Mouse (Mus musculus) embryonic facial prominence, embryonic 14.5 days (tissue): ENCODE results near the gene Pnkp. TPM values are rescaled to one million over a fixed set of nuclear protein-coding genes. Genes with fewer than 3 reads are reported as not detected.

Source experiments
- ATAC-seq: fragments of 200-750 bp; cut with Nextera tagmentation; 2 replicates; pipeline ENCODE4 v1.8.0; 2017; ENCODE audit warnings: low read depth, moderate number of reproducible peaks, moderate TSS enrichment
- DNase-seq: peaks from one replicate; pipeline ENCODE4 v3.0.0-alpha.2; 2015; ENCODE audit warnings: low spot score
- H3K27ac ChIP-seq: fragments of 300-500 bp; sonication (generic); replicated peaks from 2 replicates; pipeline ENCODE4 v1.5.1; 2014; ENCODE audit warnings: low read depth, mild to moderate bottlenecking, low read length, moderate library complexity
- H3K27me3 ChIP-seq: fragments of 300-500 bp; sonication (generic); replicated peaks from 2 replicates; pipeline ENCODE4 v1.6.1; 2014; ENCODE audit warnings: low read length; ENCODE audit not compliant: control insufficient read depth, insufficient read depth
- H3K36me3 ChIP-seq: fragments of 300-500 bp; sonication (generic); 2 replicates; pipeline ENCODE4 v1.6.1; 2014; ENCODE audit warnings: low read length, mixed read lengths; ENCODE audit not compliant: control insufficient read depth, insufficient read depth
- H3K4me1 ChIP-seq: fragments of 300-500 bp; sonication (generic); 2 replicates; pipeline ENCODE4 v1.6.1; 2014; ENCODE audit warnings: antibody characterized with exemption, low read length; ENCODE audit not compliant: control insufficient read depth, insufficient read depth
- H3K4me2 ChIP-seq: fragments of 300-500 bp; sonication (generic); 2 replicates; pipeline ENCODE4 v1.6.1; 2014; ENCODE audit warnings: low read depth, mild to moderate bottlenecking, low read length, moderate library complexity, mixed read lengths
- H3K4me3 ChIP-seq: fragments of 300-500 bp; sonication (generic); 2 replicates; pipeline ENCODE4 v1.5.1; 2014; ENCODE audit warnings: low read depth, mild to moderate bottlenecking, low read length
- H3K9ac ChIP-seq: fragments of 300-500 bp; sonication (generic); 2 replicates; pipeline ENCODE4 v1.6.1; 2014; ENCODE audit warnings: low read depth, mild to moderate bottlenecking, low read length, moderate library complexity, mixed read lengths
- H3K9me3 ChIP-seq: fragments of 300-500 bp; sonication (generic); 2 replicates; pipeline ENCODE4 v1.6.1; 2016; ENCODE audit warnings: low read length; ENCODE audit not compliant: control insufficient read depth
- WGBS: fragments of 180-500 bp; shearing (Covaris S2); extraction: QIAGEN DNeasy Blood & Tissue Kit; methylation state at CpG from one replicate; pipeline ENCODE4 v1.1.7; 2014; 5-methylcytosine and 5-hydroxymethylcytosine counted together
- polyA plus RNA-seq: library from polyadenylated mRNA; unstranded; fragments of >200 nt; fragmentation: Nextera tagmentation; extraction: Ambion mirVana; gene quantifications from 2 replicates; pipeline ENCODE4 v1.2.1, GENCODE M21; 2014

Pnkp gene
- polyA plus RNA-seq, 1 experiment from 2014 or later = 23.4 TPM

DNA sequence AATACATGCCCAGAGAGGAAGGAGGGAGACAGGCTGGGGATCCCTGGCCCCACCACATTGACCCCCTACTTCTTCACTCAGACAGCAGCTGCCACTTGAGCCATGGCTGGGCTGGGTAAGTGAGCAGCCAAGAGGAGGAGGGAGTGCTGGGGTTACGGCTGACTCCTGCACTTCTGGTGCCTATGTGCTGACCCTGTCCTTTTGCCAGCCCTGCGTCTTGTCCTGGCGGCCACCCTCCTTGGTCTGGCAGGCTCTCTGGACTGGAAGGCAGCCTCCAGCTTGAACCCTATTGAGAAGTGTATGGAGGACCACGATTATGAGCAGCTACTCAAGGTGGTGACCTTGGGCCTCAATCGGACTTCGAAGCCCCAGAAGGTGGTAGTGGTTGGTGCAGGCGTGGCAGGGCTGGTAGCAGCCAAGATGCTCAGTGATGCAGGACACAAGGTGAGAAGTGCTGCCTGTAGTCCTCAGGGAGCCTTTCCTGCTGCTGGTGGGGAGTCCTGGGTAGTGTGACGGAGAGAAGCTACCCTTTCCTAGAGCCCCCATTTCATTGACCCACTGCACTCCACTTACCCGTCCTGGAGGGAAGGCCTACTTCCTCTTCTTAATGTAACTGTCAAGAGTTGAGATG lies 20.4 kb upstream of the Pnkp start:
- Histone ChIP-seq H3K27me3 (peaks cover 24% of the 10 kb centered on the region), H3K36me3 (peaks cover 20% of the 10 kb centered on the region), H3K9me3 (no peaks in the 10 kb centered on the region), H3K27ac (no peak overlapping the region), H3K4me1 (peaks cover 6% of the 10 kb centered on the region), H3K4me3 (no peak overlapping the region), H3K9ac (no peak overlapping the region), H3K4me2 (no peak overlapping the region)
- DNase-seq (no peak), ATAC-seq (no peak)
- WGBS = 86% methylated on average over 9 of the region's 9 CpGs

DNA sequence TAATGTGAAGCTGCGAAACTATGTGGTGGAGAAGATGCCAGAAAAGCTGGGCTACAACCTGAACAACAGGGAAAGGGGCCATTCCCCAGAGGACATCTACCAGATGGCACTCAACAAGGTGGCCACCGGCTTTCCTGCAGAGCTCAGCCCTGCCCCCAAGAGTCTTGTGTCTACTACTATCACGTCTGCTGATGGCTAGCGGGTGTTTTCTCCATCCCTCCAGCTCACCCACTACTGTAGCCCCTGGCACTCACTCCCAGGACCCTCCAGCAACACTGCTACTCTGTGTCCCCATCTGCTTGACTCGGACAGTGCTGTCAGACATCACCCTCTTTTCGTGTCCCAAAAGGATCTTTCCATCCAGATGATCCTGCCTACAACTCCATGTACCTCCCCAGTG lies 18.9 kb upstream of the Pnkp start:
- Histone ChIP-seq H3K4me3 (no peak overlapping the region), H3K4me2 (no peak overlapping the region), H3K9me3 (no peaks in the 10 kb centered on the region), H3K27ac (no peak overlapping the region), H3K9ac (no peak overlapping the region), H3K4me1 (peaks cover 6% of the 10 kb centered on the region), H3K36me3 (peaks cover 28% of the 10 kb centered on the region), H3K27me3 (peaks cover 24% of the 10 kb centered on the region)
- ATAC-seq (no peak), DNase-seq (no peak)
- WGBS = 79% methylated on average over 6 of the region's 6 CpGs

DNA sequence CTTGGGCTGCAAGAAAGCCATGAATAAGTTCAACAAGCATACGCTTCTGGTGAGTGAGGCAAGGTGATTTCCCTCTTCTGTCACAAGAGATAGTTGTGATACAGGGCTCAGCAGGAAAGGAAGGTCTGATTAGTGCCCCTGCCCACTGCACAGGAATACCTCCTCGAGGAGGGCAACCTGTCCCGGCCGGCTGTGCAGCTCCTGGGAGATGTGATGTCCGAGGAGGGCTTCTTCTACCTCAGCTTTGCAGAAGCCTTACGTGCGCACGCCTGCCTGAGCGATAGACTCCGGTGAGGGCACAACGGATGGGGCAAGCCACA lies 17.8 kb upstream of the Pnkp start:
- 34% methylated on average over 10 of the region's 11 CpGs for WGBS
- Histone ChIP-seq H3K27me3 (peaks cover 24% of the 10 kb centered on the region), H3K4me2 (peak overlapping the region; percentile 62), H3K4me1 (peaks cover 6% of the 10 kb centered on the region), H3K36me3 (peaks cover 39% of the 10 kb centered on the region), H3K4me3 (peak overlapping the region; percentile 36), H3K9ac (peak overlapping the region; percentile 56), H3K27ac (no peak overlapping the region), H3K9me3 (no peaks in the 10 kb centered on the region)
- ATAC-seq = 0 out of 2 replicates have a peak, but pooled peaks have one; percentile 3
- no peak for DNase-seq

DNA sequence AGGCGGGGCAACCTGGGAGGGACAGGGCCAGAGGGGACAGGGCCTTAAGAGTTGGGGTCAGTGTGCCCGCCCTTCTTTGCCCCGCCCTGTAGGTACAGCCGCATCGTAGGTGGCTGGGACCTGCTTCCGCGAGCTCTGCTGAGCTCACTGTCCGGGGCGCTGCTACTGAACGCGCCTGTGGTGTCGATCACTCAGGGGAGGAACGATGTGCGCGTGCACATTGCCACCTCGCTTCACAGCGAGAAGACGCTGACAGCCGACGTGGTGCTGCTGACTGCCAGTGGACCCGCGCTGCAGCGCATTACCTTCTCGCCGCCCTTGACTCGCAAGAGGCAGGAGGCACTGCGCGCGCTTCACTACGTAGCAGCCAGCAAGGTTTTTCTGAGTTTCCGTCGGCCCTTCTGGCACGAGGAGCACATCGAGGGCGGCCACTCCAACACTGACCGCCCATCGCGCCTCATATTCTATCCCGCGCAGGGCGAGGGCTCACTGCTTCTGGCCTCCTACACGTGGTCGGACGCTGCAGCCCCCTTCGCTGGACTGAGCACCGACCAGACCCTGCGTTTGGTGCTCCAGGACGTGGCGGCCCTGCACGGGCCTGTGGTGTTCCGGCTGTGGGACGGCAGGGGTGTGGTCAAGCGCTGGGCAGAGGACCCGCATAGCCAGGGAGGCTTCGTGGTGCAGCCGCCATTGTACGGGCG lies 17.3 kb upstream of the Pnkp start:
- H3K4me1 ChIP-seq = peaks cover 6% of the 10 kb centered on the region
- ATAC-seq = peak; percentile 39
- peak overlapping the region; percentile 56 for H3K9ac ChIP-seq
- peaks cover 44% of the 10 kb centered on the region for H3K36me3 ChIP-seq
- H3K9me3 ChIP-seq = no peaks in the 10 kb centered on the region
- peaks cover 24% of the 10 kb centered on the region for H3K27me3 ChIP-seq
- no peak overlapping the region for H3K27ac ChIP-seq
- peak; percentile 59 for DNase-seq
- 3% methylated on average over 45 of the region's 58 CpGs for WGBS
- H3K4me2 ChIP-seq = peak overlapping the region; percentile 62
- H3K4me3 ChIP-seq = peak overlapping the region; percentile 36

DNA sequence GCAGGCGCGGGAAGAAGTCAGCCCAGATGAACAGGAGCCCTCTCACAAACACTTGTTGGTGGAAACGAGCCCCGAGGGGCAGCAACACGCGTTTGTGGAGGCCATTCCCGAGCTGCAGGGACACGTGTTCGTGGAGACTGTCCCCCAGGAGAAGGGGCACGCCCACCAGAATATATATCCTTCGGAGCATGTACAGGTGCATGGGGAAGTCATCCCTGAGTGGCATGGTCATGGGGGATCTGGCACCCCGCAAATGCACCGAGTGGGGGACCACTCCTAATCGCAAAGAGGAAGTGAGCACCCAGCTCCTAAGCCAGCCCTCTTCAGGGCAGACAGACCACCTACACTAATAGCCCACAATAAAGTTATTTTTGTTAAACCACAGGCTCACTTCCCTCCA lies 16.5 kb upstream of the Pnkp start:
- Histone ChIP-seq H3K9ac (peak overlapping the region; percentile 56; the same call in 1 of the 2 replicates), H3K9me3 (no peaks in the 10 kb centered on the region), H3K4me2 (peak overlapping the region; percentile 62), H3K36me3 (peaks cover 52% of the 10 kb centered on the region), H3K4me1 (peaks cover 6% of the 10 kb centered on the region), H3K27ac (no peak overlapping the region), H3K4me3 (peak overlapping the region; percentile 36; the same call in 1 of the 2 replicates), H3K27me3 (peaks cover 24% of the 10 kb centered on the region)
- 49% methylated on average over 13 of the region's 14 CpGs for WGBS
- ATAC-seq = no peak
- DNase-seq = no peak

DNA sequence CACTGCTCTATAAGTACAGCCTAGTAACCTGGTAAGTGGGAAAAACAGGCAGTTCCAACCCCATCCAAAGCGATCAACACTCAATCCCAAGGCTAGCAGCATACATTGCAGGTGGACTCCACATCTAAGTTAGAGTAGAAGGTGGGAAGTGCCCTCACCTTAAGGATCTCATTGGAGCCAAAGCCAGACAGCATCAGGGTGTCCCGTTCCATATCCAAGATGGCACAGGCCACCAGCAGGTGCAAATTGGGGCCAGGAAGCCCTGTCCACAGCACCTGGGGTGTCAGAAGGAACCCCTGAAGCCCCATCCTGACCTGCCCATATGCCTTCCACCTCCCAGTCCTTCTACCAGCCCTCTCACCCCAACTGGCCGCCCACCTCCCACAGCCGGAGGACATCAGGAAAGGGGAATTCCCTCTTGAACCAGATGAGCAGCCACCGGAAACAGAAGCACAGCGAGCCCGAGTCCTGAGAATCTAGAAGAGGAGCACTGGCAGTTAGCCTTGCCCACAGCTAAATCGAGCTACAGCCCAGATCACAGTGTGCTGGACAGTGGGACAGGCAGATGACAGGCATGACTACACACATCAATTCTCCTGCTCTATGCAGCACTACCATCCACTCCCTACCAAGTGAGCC lies 15.0 kb upstream of the Pnkp start:
- no peak overlapping the region for H3K27ac ChIP-seq
- no peak overlapping the region for H3K4me2 ChIP-seq
- peaks cover 67% of the 10 kb centered on the region for H3K36me3 ChIP-seq
- ATAC-seq = no peak
- H3K4me3 ChIP-seq = no peak overlapping the region
- peaks cover 6% of the 10 kb centered on the region for H3K4me1 ChIP-seq
- H3K9ac ChIP-seq = no peak overlapping the region
- no peak for DNase-seq
- H3K9me3 ChIP-seq = no peaks in the 10 kb centered on the region
- 93% methylated on average over 8 of the region's 8 CpGs for WGBS
- H3K27me3 ChIP-seq = peaks cover 24% of the 10 kb centered on the region

DNA sequence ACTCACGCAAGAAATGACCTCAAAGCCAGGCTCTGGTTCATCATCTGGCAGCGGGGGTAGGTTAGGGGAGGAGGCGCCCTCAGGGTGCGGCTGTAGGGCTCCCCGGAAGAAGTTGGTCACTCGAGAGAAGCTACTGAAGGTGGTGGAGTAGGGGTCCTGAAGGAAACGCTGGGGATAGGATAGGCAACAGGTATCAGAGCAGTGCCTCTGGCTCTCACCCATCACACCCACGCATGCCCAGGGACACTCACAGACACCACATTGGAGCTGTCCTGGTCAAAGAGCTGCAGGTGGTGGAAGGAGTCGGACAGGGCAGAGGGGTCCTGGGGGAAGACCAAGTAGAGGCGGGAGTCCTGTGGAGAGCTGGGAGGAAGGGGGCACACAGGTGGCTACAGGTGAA lies 11.9 kb upstream of the Pnkp start:
- Histone ChIP-seq H3K27me3 (peaks cover 9% of the 10 kb centered on the region), H3K36me3 (peaks cover 67% of the 10 kb centered on the region), H3K4me3 (no peak overlapping the region), H3K4me1 (peaks cover 10% of the 10 kb centered on the region), H3K27ac (no peak overlapping the region), H3K9ac (no peak overlapping the region), H3K4me2 (no peak overlapping the region), H3K9me3 (no peaks in the 10 kb centered on the region)
- no peak for ATAC-seq
- DNase-seq = no peak
- 94% methylated on average over 10 of the region's 10 CpGs for WGBS

DNA sequence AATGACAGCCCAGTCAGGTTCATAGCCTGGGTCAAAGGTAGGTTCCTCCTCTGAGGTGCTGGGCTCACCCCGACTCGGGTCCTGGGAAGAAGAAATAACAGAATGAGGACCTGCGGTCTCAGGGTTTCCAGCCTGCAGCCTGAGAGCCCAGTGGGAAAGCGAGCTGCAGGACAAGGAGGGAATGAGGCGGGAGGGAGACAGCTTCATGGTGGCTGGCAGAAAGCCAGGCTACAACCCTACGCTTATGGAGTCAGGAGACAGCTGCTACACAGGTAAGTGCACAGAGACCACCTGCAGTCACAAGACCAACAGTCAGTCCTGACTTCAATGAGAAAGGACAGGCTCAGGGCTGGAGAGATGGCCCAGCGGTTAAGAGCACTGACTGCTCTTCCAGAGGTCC lies 10.1 kb upstream of the Pnkp start:
- Histone ChIP-seq H3K9ac (0 out of 2 replicates have a peak overlapping the region, but pooled peaks have one; percentile 23), H3K4me2 (no peak overlapping the region), H3K9me3 (no peaks in the 10 kb centered on the region), H3K36me3 (peaks cover 57% of the 10 kb centered on the region), H3K4me3 (no peak overlapping the region), H3K4me1 (peaks cover 14% of the 10 kb centered on the region), H3K27ac (no peak overlapping the region), H3K27me3 (no peaks in the 10 kb centered on the region)
- 91% methylated on average over 7 of the region's 7 CpGs for WGBS
- ATAC-seq (no peak), DNase-seq (no peak)
